Mouse (Mus musculus) neural tube, embryonic 10.5 days (tissue): Measurements from ENCODE around the gene Nr0b1.

Experiments used
- DNase-seq: peaks from one replicate; pipeline ENCODE4 v3.0.0-alpha.2; 2017; ENCODE audit warnings: low spot score; ENCODE audit errors: extremely low spot score

The Nr0b1 gene

DNA sequence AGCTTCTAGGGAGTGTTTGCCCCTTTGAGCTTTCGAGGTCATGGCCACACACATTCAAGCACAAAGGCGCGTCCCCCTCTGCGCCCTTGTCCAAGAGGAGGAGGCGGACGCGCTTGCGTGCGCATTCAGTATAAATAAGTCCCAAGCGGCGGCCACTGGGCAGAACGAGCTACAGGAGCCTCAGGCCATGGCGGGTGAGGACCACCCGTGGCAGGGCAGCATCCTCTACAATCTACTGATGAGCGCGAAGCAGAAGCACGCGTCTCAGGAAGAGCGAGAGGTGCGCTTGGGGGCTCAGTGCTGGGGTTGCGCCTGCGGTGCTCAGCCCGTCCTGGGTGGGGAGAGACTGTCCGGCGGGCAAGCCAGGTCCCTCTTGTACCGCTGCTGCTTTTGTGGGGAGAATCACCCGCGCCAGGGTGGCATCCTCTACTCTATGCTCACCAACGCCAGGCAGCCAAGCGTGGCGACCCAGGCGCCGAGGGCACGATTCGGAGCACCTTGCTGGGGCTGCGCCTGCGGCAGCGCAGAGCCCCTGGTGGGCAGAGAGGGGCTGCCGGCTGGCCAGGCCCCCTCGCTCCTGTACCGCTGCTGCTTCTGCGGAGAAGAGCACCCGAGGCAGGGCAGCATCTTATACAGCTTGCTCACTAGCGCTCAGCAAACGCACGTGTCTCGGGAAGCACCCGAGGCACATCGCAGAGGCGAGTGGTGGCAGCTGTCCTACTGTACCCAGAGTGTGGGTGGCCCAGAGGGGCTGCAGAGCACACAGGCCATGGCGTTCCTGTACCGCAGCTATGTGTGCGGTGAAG, at the start of gene Nr0b1:
Gene Nr0b1, plus strand, starts transcription at position 151 of the 806 bp plus-strand sequence.
- DNase-seq: peak; percentile 35

DNA sequence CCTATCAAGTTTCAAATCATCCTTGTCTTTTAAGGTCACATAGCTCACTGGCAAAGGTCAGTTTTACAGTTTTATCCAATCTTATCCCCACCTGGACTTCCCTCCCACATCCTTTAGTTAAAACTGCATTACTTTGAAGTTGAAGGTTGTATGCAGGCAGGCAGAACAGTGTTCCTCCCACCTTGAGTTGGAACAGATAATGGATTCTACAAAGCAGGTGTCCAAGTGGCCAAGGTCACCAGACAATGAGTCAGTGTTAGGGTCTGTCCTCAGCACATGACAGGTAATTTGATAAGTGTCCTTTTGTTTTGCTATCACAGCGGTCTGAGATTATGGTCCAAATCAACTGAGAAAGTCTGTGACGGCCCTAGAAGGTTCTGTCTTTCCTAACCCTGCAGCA, 4.3 kb upstream of the Nr0b1 start:
- no peak for DNase-seq

DNA sequence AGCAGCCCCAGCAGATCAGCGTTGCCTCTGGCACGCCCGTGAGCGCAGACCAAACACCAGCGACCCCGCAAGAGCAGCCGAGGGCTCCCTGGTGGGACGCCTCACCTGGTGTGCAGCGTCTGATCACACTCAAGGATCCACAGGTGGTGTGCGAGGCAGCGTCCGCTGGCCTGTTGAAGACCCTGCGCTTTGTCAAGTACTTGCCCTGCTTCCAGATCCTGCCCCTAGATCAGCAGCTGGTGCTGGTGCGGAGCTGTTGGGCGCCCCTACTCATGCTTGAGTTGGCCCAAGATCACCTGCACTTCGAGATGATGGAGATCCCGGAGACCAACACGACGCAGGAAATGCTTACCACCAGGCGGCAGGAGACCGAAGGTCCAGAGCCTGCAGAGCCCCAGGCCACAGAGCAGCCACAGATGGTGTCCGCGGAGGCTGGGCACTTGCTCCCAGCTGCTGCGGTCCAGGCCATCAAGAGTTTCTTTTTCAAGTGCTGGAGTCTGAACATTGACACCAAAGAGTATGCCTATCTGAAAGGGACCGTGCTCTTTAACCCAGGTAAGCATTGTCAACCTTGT, 943 bp downstream of the Nr0b1 start:
- DNase-seq: peak; percentile 32

DNA sequence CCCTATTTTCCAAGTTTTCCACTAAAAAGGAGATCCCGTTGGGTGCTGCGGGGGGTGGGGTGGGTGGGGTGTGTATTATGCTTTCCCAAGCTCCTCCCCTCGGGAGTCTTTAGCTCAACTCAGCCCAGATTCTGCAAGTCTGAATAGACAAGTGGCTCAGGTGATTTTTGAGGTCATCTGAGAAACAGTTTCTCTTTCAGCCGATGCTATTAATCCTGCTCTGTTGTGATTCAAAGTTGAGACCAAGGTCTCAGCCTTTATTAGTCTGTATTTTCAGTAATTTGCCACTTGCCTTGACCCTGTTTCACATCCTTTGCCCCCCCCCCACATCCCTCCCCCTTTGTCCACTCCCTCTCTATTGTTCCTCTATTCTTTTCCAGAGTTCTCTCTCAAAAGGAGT, 1.8 kb downstream of the Nr0b1 start:
- no peak for DNase-seq

DNA sequence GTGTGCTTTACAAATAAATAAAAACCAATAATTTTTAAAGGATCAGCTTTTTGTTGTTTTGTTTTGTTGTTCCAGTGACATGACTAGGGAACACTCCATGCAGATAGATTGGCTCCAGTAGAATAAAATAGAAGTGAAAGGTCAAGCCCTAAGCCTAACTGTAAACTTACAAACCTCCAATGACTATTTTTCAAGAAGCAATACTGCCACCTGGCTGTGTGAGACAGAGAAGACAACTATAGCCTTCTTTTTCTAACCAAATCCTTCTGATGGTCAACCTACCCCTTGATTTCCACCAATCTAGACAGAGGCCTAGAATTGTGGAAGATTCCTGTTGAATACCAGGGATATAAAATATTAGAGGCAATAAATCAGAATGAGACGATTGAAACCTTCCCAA, 45.7 kb downstream of the Nr0b1 start:
- no peak for DNase-seq
